In the genomic region with DNA sequence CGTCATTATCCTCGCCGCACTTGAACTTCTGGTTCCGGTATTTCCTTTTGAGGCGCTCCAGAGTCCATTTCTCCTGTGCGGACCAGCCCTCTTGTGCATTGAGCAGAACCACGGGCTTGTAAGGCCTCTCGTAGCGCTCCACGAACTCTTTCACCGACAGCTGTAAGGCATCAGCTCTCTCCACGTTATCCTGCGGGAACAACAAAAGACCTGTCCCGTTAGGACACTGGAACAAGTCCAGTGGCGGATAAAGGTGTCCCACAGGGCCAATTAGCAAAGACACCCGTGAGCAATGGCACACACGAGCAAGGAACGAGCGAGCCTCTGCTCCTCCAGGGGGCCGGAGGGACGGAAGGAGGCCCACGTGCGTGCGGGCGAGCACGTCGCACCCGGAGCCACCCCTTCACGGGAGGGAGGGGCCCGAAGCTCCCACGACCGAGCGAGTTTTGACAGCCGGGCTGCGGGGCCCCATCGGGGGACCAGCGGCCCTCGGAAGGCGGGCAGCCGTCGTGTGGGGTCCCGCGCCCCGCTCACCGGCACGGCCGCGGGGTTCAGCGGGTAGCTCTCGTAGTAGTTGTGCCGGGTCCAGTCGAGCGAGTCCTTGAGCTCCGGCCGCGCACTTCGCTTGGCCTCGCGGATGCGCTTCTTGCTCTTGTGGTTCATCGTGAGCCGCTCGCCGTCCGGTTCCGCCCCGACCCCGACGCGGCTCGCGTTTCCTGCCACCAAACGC, we compare ENCODE assay signal across 8 mouse cellular contexts. TPM values are rescaled to one million over a fixed set of nuclear protein-coding genes. Genes with fewer than 3 reads are reported as not detected.
DNase-seq lines count a peak whose midpoint lies in the region; ATAC-seq and TF ChIP-seq lines count a peak whose summit lies in the region.

No protein-coding gene starts in this region.

- peak overlapping the region; percentile 60 for H3ac ChIP-seq in C2C12 (ENCODE audit: control insufficient read depth, insufficient read length, low read depth)

- peak; percentile 69 for ATAC-seq in heart, embryonic 11.5 days (replicated peaks; ENCODE audit: insufficient number of reproducible peaks, low FRiP score, low TSS enrichment)
- peak; percentile 69 for ATAC-seq in kidney, embryonic 15.5 days (replicated peaks; ENCODE audit: low FRiP score)
- peak; percentile 56 for ATAC-seq in midbrain, postnatal 0 days (ENCODE audit: low FRiP score)

- peak overlapping the region; percentile 95 for H3K27ac ChIP-seq in bone marrow, adult 2 months (ENCODE audit: control insufficient read depth, insufficient read depth, low read depth, low read length, poor library complexity)
- H3K27ac ChIP-seq in embryonic fibroblast, embryonic 13.5 days (ENCODE audit: insufficient read depth, low read length) = peak overlapping the region; percentile 97
- peak overlapping the region; percentile 99 for H3K27ac ChIP-seq in heart, embryonic 11.5 days (ENCODE audit: low read depth, low read length)
- peak overlapping the region; percentile 100 for H3K27ac ChIP-seq in kidney, embryonic 15.5 days
- H3K27ac ChIP-seq in liver, adult 2 months (replicated peaks; ENCODE audit: insufficient read depth, low read depth, low read length) = peak overlapping the region; percentile 91
- H3K27ac ChIP-seq in midbrain, postnatal 0 days (ENCODE audit: low read depth, low read length) = peak overlapping the region; percentile 95

- H3K79me2 ChIP-seq in C2C12 (ENCODE audit: control insufficient read depth, insufficient read depth) = peaks cover 95% of the 10 kb centered on the region
- peaks cover 3% of the 10 kb centered on the region; the same call in 1 of the 2 replicates for H3K79me2 ChIP-seq in liver, adult 2 months (ENCODE audit: control insufficient read depth, insufficient read depth, low read length)

- peaks cover 60% of the 10 kb centered on the region for H3K36me3 ChIP-seq in C2C12 (ENCODE audit: control insufficient read depth, insufficient read depth)
- H3K36me3 ChIP-seq in heart, embryonic 11.5 days (ENCODE audit: control insufficient read depth, insufficient read depth, low read length) = peaks cover 30% of the 10 kb centered on the region
- H3K36me3 ChIP-seq in kidney, embryonic 15.5 days = peaks cover 53% of the 10 kb centered on the region
- peaks cover 21% of the 10 kb centered on the region for H3K36me3 ChIP-seq in liver, adult 2 months (ENCODE audit: control insufficient read depth, insufficient read depth, low read length)
- peaks cover 30% of the 10 kb centered on the region for H3K36me3 ChIP-seq in midbrain, postnatal 0 days (ENCODE audit: insufficient read depth, low read length)

- peaks cover 56% of the 10 kb centered on the region for H3K79me3 ChIP-seq in C2C12 (ENCODE audit: low read depth)

- H3K9ac ChIP-seq in heart, embryonic 11.5 days (ENCODE audit: low read depth, low read length) = peak overlapping the region; percentile 93
- peak overlapping the region; percentile 94 for H3K9ac ChIP-seq in kidney, embryonic 15.5 days
- peak overlapping the region; percentile 84 for H3K9ac ChIP-seq in liver, adult 2 months (ENCODE audit: low read depth, low read length)
- peak overlapping the region; percentile 81 for H3K9ac ChIP-seq in midbrain, postnatal 0 days (replicated peaks; ENCODE audit: low read length, poor library complexity, severe bottlenecking)

- 0 out of 2 replicates have a peak, but pooled peaks have one; percentile 8 for TF ChIP-seq POLR2A in bone marrow, adult 2 months (IDR thresholded peaks at IDR 0.05; ENCODE audit: borderline replicate concordance, control insufficient read depth, low read depth, low read length)
- TF ChIP-seq POLR2A in embryonic fibroblast, embryonic 13.5 days (IDR thresholded peaks at IDR 0.05; ENCODE audit: low read depth, low read length) = peak; percentile 82
- TF ChIP-seq POLR2A in liver, adult 2 months (IDR thresholded peaks at IDR 0.05; ENCODE audit: extremely low read depth, insufficient read depth, low read length) = no peak

- H3K9me3 ChIP-seq in heart, embryonic 11.5 days (replicated peaks; ENCODE audit: control insufficient read depth, low read length) = no peaks in the 10 kb centered on the region
- H3K9me3 ChIP-seq in kidney, embryonic 15.5 days (replicated peaks) = no peaks in the 10 kb centered on the region
- no peaks in the 10 kb centered on the region for H3K9me3 ChIP-seq in midbrain, postnatal 0 days (ENCODE audit: low read length)

- peak overlapping the region; percentile 71 for H3K4me2 ChIP-seq in heart, embryonic 11.5 days
- peak overlapping the region; percentile 65 for H3K4me2 ChIP-seq in kidney, embryonic 15.5 days
- peak overlapping the region; percentile 84 for H3K4me2 ChIP-seq in midbrain, postnatal 0 days (ENCODE audit: low read depth, low read length, poor library complexity, severe bottlenecking)

- under 1% methylated on average over 73 of the region's 73 CpGs for WGBS in bone marrow, adult 2 months
- under 1% methylated on average over 69 of the region's 73 CpGs for WGBS in heart, embryonic 11.5 days (ENCODE audit: insufficient replicate concordance)
- under 1% methylated on average over 66 of the region's 73 CpGs for WGBS in kidney, embryonic 15.5 days
- under 1% methylated on average over 73 of the region's 73 CpGs for WGBS in liver, adult 2 months
- WGBS in midbrain, postnatal 0 days = under 1% methylated on average over 72 of the region's 73 CpGs

- H3K27me3 ChIP-seq in C2C12 (ENCODE audit: control insufficient read depth, insufficient read depth, insufficient read length) = no peaks in the 10 kb centered on the region
- no peaks in the 10 kb centered on the region for H3K27me3 ChIP-seq in heart, embryonic 11.5 days (ENCODE audit: control insufficient read depth, insufficient read depth, low read length)
- H3K27me3 ChIP-seq in kidney, embryonic 15.5 days = no peaks in the 10 kb centered on the region
- no peaks in the 10 kb centered on the region for H3K27me3 ChIP-seq in liver, adult 2 months (ENCODE audit: control insufficient read depth, insufficient read depth, low read length)
- no peaks in the 10 kb centered on the region for H3K27me3 ChIP-seq in midbrain, postnatal 0 days (ENCODE audit: insufficient read depth, low read length)

- no peak for TF ChIP-seq CTCF in C2C12 (IDR thresholded peaks at IDR 0.05; ENCODE audit: control insufficient read depth, insufficient read depth, insufficient read length)
- no peak for TF ChIP-seq CTCF in bone marrow, adult 2 months (IDR thresholded peaks at IDR 0.05; ENCODE audit: control insufficient read depth, insufficient read depth, low read length)
- TF ChIP-seq CTCF in embryonic fibroblast, embryonic 13.5 days (IDR thresholded peaks at IDR 0.05; ENCODE audit: borderline replicate concordance, insufficient read depth, low read length) = no peak
- no peak for TF ChIP-seq CTCF in liver, adult 2 months (IDR thresholded peaks at IDR 0.05; ENCODE audit: low read depth, low read length)
- TF ChIP-seq CTCF in midbrain, postnatal 0 days (IDR thresholded peaks at IDR 0.05) = peak; percentile 8; the same call in 1 of the 2 replicates

- H3K4me1 ChIP-seq in bone marrow, adult 2 months (ENCODE audit: control insufficient read depth, insufficient read depth, low read length) = peaks cover 1% of the 10 kb centered on the region; the same call in 1 of the 2 replicates
- 0 out of 2 replicates have a peak, but pooled peaks cover 2% of the 10 kb centered on the region for H3K4me1 ChIP-seq in embryonic fibroblast, embryonic 13.5 days (ENCODE audit: control insufficient read depth, insufficient read depth, low read length)
- H3K4me1 ChIP-seq in heart, embryonic 11.5 days (ENCODE audit: control insufficient read depth, insufficient read depth, low read length) = peaks cover 28% of the 10 kb centered on the region
- H3K4me1 ChIP-seq in kidney, embryonic 15.5 days = peaks cover 40% of the 10 kb centered on the region
- H3K4me1 ChIP-seq in liver, adult 2 months (ENCODE audit: control insufficient read depth, insufficient read depth, low read length) = peaks cover 11% of the 10 kb centered on the region
- H3K4me1 ChIP-seq in midbrain, postnatal 0 days (ENCODE audit: insufficient read depth, low read length) = peaks cover 3% of the 10 kb centered on the region; the same call in 1 of the 2 replicates

- DNase-seq in liver, adult 2 months (ENCODE audit: extremely low read depth, low read depth, low spot score) = peak; percentile 51
- peak; percentile 70 for DNase-seq in midbrain, postnatal 0 days (ENCODE audit: low spot score)
- peak; percentile 50 to 55 for DNase-seq in spleen, postnatal 14 days (ENCODE audit: low spot score in 2 of 2)

- peak overlapping the region; percentile 91 for H3K4me3 ChIP-seq in C2C12 (ENCODE audit: insufficient read depth, poor library complexity, severe bottlenecking)
- peak overlapping the region; percentile 97 for H3K4me3 ChIP-seq in bone marrow, adult 2 months (replicated peaks; ENCODE audit: control insufficient read depth, low read depth, low read length)
- peak overlapping the region; percentile 77 for H3K4me3 ChIP-seq in embryonic fibroblast, embryonic 13.5 days (ENCODE audit: insufficient read depth, low read length)
- H3K4me3 ChIP-seq in heart, embryonic 11.5 days (ENCODE audit: low read depth, low read length) = peak overlapping the region; percentile 82
- H3K4me3 ChIP-seq in kidney, embryonic 15.5 days (replicated peaks) = peak overlapping the region; percentile 91
- peak overlapping the region; percentile 83 for H3K4me3 ChIP-seq in liver, adult 2 months (ENCODE audit: insufficient read depth, low read depth, low read length)
- H3K4me3 ChIP-seq in midbrain, postnatal 0 days (ENCODE audit: low read depth, low read length) = peak overlapping the region; percentile 86

RNA-seq across cellular contexts. Expression of a gene that starts 0.4 kb away (rescaled TPM):
- 15.1 TPM for polyA plus RNA-seq in C2C12 (2012; fragmentation: generic; extraction: Trizol)
- 21.3 and 52.9 TPM in 2 replicates for polyA plus RNA-seq in bone marrow, adult 2 months (2011; ENCODE audit: insufficient read depth, insufficient read length, low replicate concordance, missing spikeins)
- 20.4 and 22.4 TPM in 2 replicates for polyA plus RNA-seq in embryonic fibroblast, embryonic 13.5 days (2011; ENCODE audit: insufficient read length, low read depth, missing spikeins)
- polyA plus RNA-seq in heart, embryonic 11.5 days (2014; fragmentation: Nextera tagmentation; extraction: Ambion mirVana) = 58.5 and 60.4 TPM in 2 replicates
- 51.5 and 60.6 TPM in 2 replicates for polyA plus RNA-seq in kidney, embryonic 15.5 days (2015; fragmentation: Nextera tagmentation; extraction: Ambion mirVana)
- total RNA-seq in liver, adult 2 months (2014; rRNA removed) = 31.7 and 31.9 TPM in 2 replicates
- polyA plus RNA-seq in liver, adult 2 months (2012; rRNA removed) = 21.0 and 30.7 TPM in 2 replicates
- 28.9 and 32.2 TPM in 2 replicates for total RNA-seq in midbrain, postnatal 0 days (2014; rRNA removed)
- polyA plus RNA-seq in midbrain, postnatal 0 days (2015; fragmentation: Nextera tagmentation; extraction: Ambion mirVana) = 47.4 and 48.4 TPM in 2 replicates

RNA-seq across cellular contexts. Expression of a gene that starts 0.6 kb away (rescaled TPM):
- polyA plus RNA-seq in C2C12 (2012; fragmentation: generic; extraction: Trizol) = 74.4 TPM
- 17.3 and 41.8 TPM in 2 replicates for polyA plus RNA-seq in bone marrow, adult 2 months (2011; ENCODE audit: insufficient read depth, insufficient read length, low replicate concordance, missing spikeins)
- polyA plus RNA-seq in embryonic fibroblast, embryonic 13.5 days (2011; ENCODE audit: insufficient read length, low read depth, missing spikeins) = 37.1 and 38.7 TPM in 2 replicates
- 83.2 and 89.0 TPM in 2 replicates for polyA plus RNA-seq in heart, embryonic 11.5 days (2014; fragmentation: Nextera tagmentation; extraction: Ambion mirVana)
- polyA plus RNA-seq in kidney, embryonic 15.5 days (2015; fragmentation: Nextera tagmentation; extraction: Ambion mirVana) = 72.6 and 75.5 TPM in 2 replicates
- 17.8 and 18.2 TPM in 2 replicates for total RNA-seq in liver, adult 2 months (2014; rRNA removed)
- 12.2 and 12.3 TPM in 2 replicates for polyA plus RNA-seq in liver, adult 2 months (2012; rRNA removed)
- total RNA-seq in midbrain, postnatal 0 days (2014; rRNA removed) = 38.1 and 43.6 TPM in 2 replicates
- polyA plus RNA-seq in midbrain, postnatal 0 days (2015; fragmentation: Nextera tagmentation; extraction: Ambion mirVana) = 48.8 and 49.8 TPM in 2 replicates

RNA-seq across cellular contexts. Expression of a gene that starts 9.5 kb away (rescaled TPM):
- polyA plus RNA-seq in C2C12 (2012; fragmentation: generic; extraction: Trizol) = 34.0 TPM
- 6.2 and 26.4 TPM in 2 replicates for polyA plus RNA-seq in bone marrow, adult 2 months (2011; ENCODE audit: insufficient read depth, insufficient read length, low replicate concordance, missing spikeins)
- 30.7 and 36.6 TPM in 2 replicates for polyA plus RNA-seq in embryonic fibroblast, embryonic 13.5 days (2011; ENCODE audit: insufficient read length, low read depth, missing spikeins)
- polyA plus RNA-seq in heart, embryonic 11.5 days (2014; fragmentation: Nextera tagmentation; extraction: Ambion mirVana) = 29.3 and 35.8 TPM in 2 replicates
- 37.9 and 39.6 TPM in 2 replicates for polyA plus RNA-seq in kidney, embryonic 15.5 days (2015; fragmentation: Nextera tagmentation; extraction: Ambion mirVana)
- 5.1 and 9.1 TPM in 2 replicates for total RNA-seq in liver, adult 2 months (2014; rRNA removed)
- polyA plus RNA-seq in liver, adult 2 months (2012; rRNA removed) = 11.9 and 16.6 TPM in 2 replicates
- 36.0 and 57.0 TPM in 2 replicates for total RNA-seq in midbrain, postnatal 0 days (2014; rRNA removed)
- 54.8 and 64.1 TPM in 2 replicates for polyA plus RNA-seq in midbrain, postnatal 0 days (2015; fragmentation: Nextera tagmentation; extraction: Ambion mirVana)

RNA-seq across cellular contexts. Expression of a gene that starts 10.2 kb away (rescaled TPM):
- 326 TPM for polyA plus RNA-seq in C2C12 (2012; fragmentation: generic; extraction: Trizol)
- polyA plus RNA-seq in bone marrow, adult 2 months (2011; ENCODE audit: insufficient read depth, insufficient read length, low replicate concordance, missing spikeins) = 438 and 524 TPM in 2 replicates
- polyA plus RNA-seq in embryonic fibroblast, embryonic 13.5 days (2011; ENCODE audit: insufficient read length, low read depth, missing spikeins) = 301 and 306 TPM in 2 replicates
- polyA plus RNA-seq in heart, embryonic 11.5 days (2014; fragmentation: Nextera tagmentation; extraction: Ambion mirVana) = 577 and 621 TPM in 2 replicates
- 810 and 860 TPM in 2 replicates for polyA plus RNA-seq in kidney, embryonic 15.5 days (2015; fragmentation: Nextera tagmentation; extraction: Ambion mirVana)
- 50.6 and 60.3 TPM in 2 replicates for total RNA-seq in liver, adult 2 months (2014; rRNA removed)
- 206 and 250 TPM in 2 replicates for polyA plus RNA-seq in liver, adult 2 months (2012; rRNA removed)
- 196 and 259 TPM in 2 replicates for total RNA-seq in midbrain, postnatal 0 days (2014; rRNA removed)
- polyA plus RNA-seq in midbrain, postnatal 0 days (2015; fragmentation: Nextera tagmentation; extraction: Ambion mirVana) = 460 and 484 TPM in 2 replicates

RNA-seq across cellular contexts. Expression of a gene that starts 14.8 kb away (rescaled TPM):
- 70.2 TPM for polyA plus RNA-seq in C2C12 (2012; fragmentation: generic; extraction: Trizol)
- 1.7 and 6.6 TPM in 2 replicates for polyA plus RNA-seq in bone marrow, adult 2 months (2011; ENCODE audit: insufficient read depth, insufficient read length, low replicate concordance, missing spikeins)
- polyA plus RNA-seq in embryonic fibroblast, embryonic 13.5 days (2011; ENCODE audit: insufficient read length, low read depth, missing spikeins) = 76.8 and 82.4 TPM in 2 replicates
- polyA plus RNA-seq in heart, embryonic 11.5 days (2014; fragmentation: Nextera tagmentation; extraction: Ambion mirVana) = 15.9 and 16.1 TPM in 2 replicates
- polyA plus RNA-seq in kidney, embryonic 15.5 days (2015; fragmentation: Nextera tagmentation; extraction: Ambion mirVana) = 16.7 and 20.8 TPM in 2 replicates
- 1.4 and 1.7 TPM in 2 replicates for total RNA-seq in liver, adult 2 months (2014; rRNA removed)
- 3.2 and 3.4 TPM in 2 replicates for polyA plus RNA-seq in liver, adult 2 months (2012; rRNA removed)
- 23.3 and 39.1 TPM in 2 replicates for total RNA-seq in midbrain, postnatal 0 days (2014; rRNA removed)
- polyA plus RNA-seq in midbrain, postnatal 0 days (2015; fragmentation: Nextera tagmentation; extraction: Ambion mirVana) = 29.3 and 32.1 TPM in 2 replicates

Comparison
In these comparisons a context has a peak if more than half of its experiments do, and no peak if none do; other contexts are left out.
1. Peak in every context shown above with its lines: DNase-seq, ATAC-seq, H3K4me3 ChIP-seq and H3K27ac ChIP-seq.